Mouse (Mus musculus) heart, adult 2 months (tissue): ENCODE measurements around the gene Fkbp1b. TPM values are rescaled to one million over a fixed set of nuclear protein-coding genes. Genes with fewer than 3 reads are reported as not detected.
A peak's percentile ranks its signal among the peaks of the same experiment; 100 is the strongest.

Experiments used
- DNase-seq, 2 experiments: peaks; one replicate each; pipeline ENCODE4 v3.0.0; 2021
- H3K27ac ChIP-seq: fragments of 200-600 bp; 2 replicates; pipeline ENCODE4 v1.8.1; 2022
- H3K27me3 ChIP-seq: fragments of 200-500 bp; 2 replicates; pipeline ENCODE4 v1.6.1; 2012; ENCODE audit warnings: mild to moderate bottlenecking, low read length, inconsistent platforms, mixed read lengths; ENCODE audit not compliant: control insufficient read depth, insufficient read depth
- H3K36me3 ChIP-seq: fragments of 200-500 bp; 2 replicates; pipeline ENCODE4 v1.6.1; 2012; ENCODE audit warnings: low read length, inconsistent platforms; ENCODE audit not compliant: control insufficient read depth, insufficient read depth
- H3K4me1 ChIP-seq: fragments of 200-500 bp; 2 replicates; pipeline ENCODE4 v1.6.1; 2011; ENCODE audit warnings: low read length; ENCODE audit not compliant: control insufficient read depth, insufficient read depth
- H3K4me3 ChIP-seq: fragments of 200-600 bp; 2 replicates; pipeline ENCODE4 v1.8.1; 2022
- H3K79me2 ChIP-seq: fragments of 200-500 bp; replicated peaks from 2 replicates; pipeline ENCODE4 v1.6.1; 2012; ENCODE audit warnings: mild to moderate bottlenecking, inconsistent platforms, low read length, moderate library complexity, mixed read lengths; ENCODE audit not compliant: control insufficient read depth, insufficient read depth
- H3K9ac ChIP-seq: fragments of 200-500 bp; 2 replicates; pipeline ENCODE4 v1.6.1; 2012; ENCODE audit warnings: low read depth, mild to moderate bottlenecking, control low read depth, inconsistent platforms, low read length, mixed read lengths
- CTCF ChIP-seq: fragments of 200-600 bp; IDR thresholded peaks from 2 replicates; pipeline ENCODE4 v1.8.1; 2022; ENCODE audit warnings: antibody characterized with exemption, mild to moderate bottlenecking, moderate library complexity
- EP300 ChIP-seq: fragments of 200-500 bp; IDR thresholded peaks from 2 replicates; pipeline ENCODE4 v1.6.1; 2011; ENCODE audit warnings: low read depth, low read length, control low read depth; ENCODE audit not compliant: insufficient read depth
- POLR2A ChIP-seq: fragments of 200-500 bp; IDR thresholded peaks from 2 replicates; pipeline ENCODE4 v1.6.1; 2011; ENCODE audit warnings: mild to moderate bottlenecking, low read depth, low read length, control low read depth; ENCODE audit not compliant: insufficient read depth
- WGBS: fragments of 180-500 bp; shearing (Covaris S2); methylation state at CpG from one replicate; pipeline ENCODE4 v1.1.7; 2018; 5-methylcytosine and 5-hydroxymethylcytosine counted together
- intact Hi-C: fragments of 180-260 bp; cut with DNase I; formaldehyde crosslinking; loops from one replicate; pipeline ENCODE4 v1.15.1; 2025
- polyA plus RNA-seq: library from polyadenylated mRNA; depleted of rRNA; stranded (reverse); fragments of >200 nt; gene quantifications from 2 replicates; pipeline ENCODE4 v1.2.3, GENCODE M21; 2012
- total RNA-seq, 2 experiments: library from RNA; stranded (reverse); gene quantifications; 2 replicates each; pipeline ENCODE4 v1.2.3; 2021

The Fkbp1b gene
- total and polyA plus RNA-seq, 3 experiments: 0.50 to 2.4 (median 1.1) TPM

GRCm38 (mm10) chr12:4872983-4873477, 31.6 kb upstream of the Fkbp1b start:
- H3K36me3 ChIP-seq: no peaks in the 10 kb centered on the region
- no peak for TF ChIP-seq POLR2A
- TF ChIP-seq EP300: no peak
- no peak for TF ChIP-seq CTCF
- H3K27me3 ChIP-seq: no peaks in the 10 kb centered on the region
- H3K4me1 ChIP-seq: peaks cover 3% of the 10 kb centered on the region
- H3K79me2 ChIP-seq: no peaks in the 10 kb centered on the region
- no peak overlapping the region for H3K27ac ChIP-seq
- H3K4me3 ChIP-seq: no peak overlapping the region
- intact Hi-C loops: no loop called here
- H3K9ac ChIP-seq: no peak overlapping the region
- WGBS: 73% methylated on average over 5 of the region's 5 CpGs
- DNase-seq: no peak

- H3K36me3 ChIP-seq: no peaks in the 10 kb centered on the region
- no peaks in the 10 kb centered on the region for H3K79me2 ChIP-seq
- 60% methylated on average over 4 of the region's 4 CpGs for WGBS
- H3K4me3 ChIP-seq: no peak overlapping the region
- H3K9ac ChIP-seq: no peak overlapping the region
- H3K4me1 ChIP-seq: peaks cover 3% of the 10 kb centered on the region
- intact Hi-C loops: no loop called here
- no peaks in the 10 kb centered on the region for H3K27me3 ChIP-seq
- no peak for DNase-seq
- no peak overlapping the region for H3K27ac ChIP-seq
- TF ChIP-seq POLR2A (no peak), CTCF (no peak), EP300 (no peak)
Measured at GRCm38 (mm10) chr12:4872273-4872672, 30.9 kb upstream of the Fkbp1b start.

- WGBS: 94% methylated on average over 5 of the region's 5 CpGs
Measured at GRCm38 (mm10) chr12:4871260-4871659, 29.9 kb upstream of the Fkbp1b start.

DNA sequence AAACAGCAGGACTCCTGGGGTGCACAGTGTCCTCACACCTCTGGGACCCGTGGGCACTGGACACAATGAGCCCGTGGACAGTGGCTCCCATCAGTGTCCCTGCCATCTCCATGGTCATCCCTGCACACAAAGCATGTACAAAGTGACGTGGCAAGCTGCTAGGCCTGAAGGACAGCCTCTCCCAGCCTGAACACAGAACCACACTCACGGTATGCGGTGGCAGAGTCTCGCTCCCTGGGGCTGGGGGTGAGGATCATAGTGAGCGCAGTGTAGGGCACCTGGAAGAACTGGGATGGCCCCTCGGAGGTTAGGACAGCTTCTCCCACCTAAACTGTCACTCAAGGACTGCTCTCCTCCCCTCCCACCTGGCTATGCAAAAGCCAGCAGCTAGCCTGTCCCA, 27.5 kb upstream of the Fkbp1b start:
- 85% methylated on average over 8 of the region's 8 CpGs for WGBS

More at GRCm38 (mm10) chr12:4871260-4871659, 29.9 kb upstream of the Fkbp1b start:
- Histone ChIP-seq H3K27ac (no peak overlapping the region), H3K27me3 (no peaks in the 10 kb centered on the region), H3K4me1 (peaks cover 3% of the 10 kb centered on the region), H3K36me3 (no peaks in the 10 kb centered on the region), H3K4me3 (no peak overlapping the region), H3K79me2 (no peaks in the 10 kb centered on the region), H3K9ac (no peak overlapping the region)
- no peak for DNase-seq
- no peak for TF ChIP-seq EP300
- TF ChIP-seq CTCF: no peak
- no peak for TF ChIP-seq POLR2A
- intact Hi-C loops: no loop called here

GRCm38 (mm10) chr12:4864338-4864690, 22.9 kb upstream of the Fkbp1b start:
- Histone ChIP-seq H3K4me1 (peaks cover 2% of the 10 kb centered on the region), H3K36me3 (no peaks in the 10 kb centered on the region), H3K4me3 (no peak overlapping the region), H3K27me3 (no peaks in the 10 kb centered on the region), H3K9ac (no peak overlapping the region), H3K79me2 (no peaks in the 10 kb centered on the region), H3K27ac (no peak overlapping the region)
- intact Hi-C loops: no loop called here
- TF ChIP-seq EP300 (no peak), POLR2A (no peak), CTCF (no peak)
- 51% methylated on average over 4 of the region's 4 CpGs for WGBS
- DNase-seq: no peak

More for the DNA sequence above, 27.5 kb upstream of the Fkbp1b start:
- intact Hi-C loops: no loop called here
- Histone ChIP-seq H3K27me3 (no peaks in the 10 kb centered on the region), H3K36me3 (no peaks in the 10 kb centered on the region), H3K9ac (no peak overlapping the region), H3K27ac (no peak overlapping the region), H3K79me2 (no peaks in the 10 kb centered on the region), H3K4me1 (peaks cover under 1% of the 10 kb centered on the region; the same call in 1 of the 2 replicates), H3K4me3 (no peak overlapping the region)
- TF ChIP-seq CTCF (no peak), POLR2A (no peak), EP300 (no peak)
- no peak for DNase-seq

- Histone ChIP-seq H3K79me2 (no peaks in the 10 kb centered on the region), H3K27ac (no peak overlapping the region), H3K9ac (no peak overlapping the region), H3K36me3 (no peaks in the 10 kb centered on the region), H3K4me3 (no peak overlapping the region), H3K27me3 (no peaks in the 10 kb centered on the region), H3K4me1 (peaks cover 2% of the 10 kb centered on the region)
- TF ChIP-seq POLR2A (no peak), CTCF (peak; percentile 19; the same call in 1 of the 2 replicates)
- WGBS: 40% methylated on average over 4 of the region's 4 CpGs
- intact Hi-C loops: no loop called here
- DNase-seq: peak in 1 of 2 experiments; percentile 18
Measured at GRCm38 (mm10) chr12:4863654-4864337, 22.4 kb upstream of the Fkbp1b start.
